22 mouse cellular contexts compared by ENCODE assay signal in the genomic region with DNA sequence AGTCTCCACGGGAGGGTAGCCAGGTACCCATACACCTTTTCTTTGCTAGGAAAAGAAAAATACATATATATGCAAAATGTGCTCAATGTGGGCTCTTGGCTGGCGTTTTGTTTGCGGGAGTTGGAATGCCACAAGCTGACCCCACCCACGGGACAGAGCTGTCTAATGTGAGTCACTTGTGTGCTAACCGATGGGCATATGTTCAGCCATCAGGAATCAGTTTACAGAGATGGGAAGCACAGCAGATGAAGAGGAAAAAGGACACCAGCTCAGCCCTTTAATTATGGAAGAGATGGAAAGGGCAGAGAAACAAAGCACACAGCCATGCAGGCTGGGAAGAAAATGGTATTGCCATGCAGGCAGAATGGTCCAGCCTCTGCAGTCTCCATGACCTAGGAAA. TPM values are rescaled to one million over a fixed set of nuclear protein-coding genes. Genes with fewer than 3 reads are reported as not detected.
DNase-seq lines count a peak whose midpoint lies in the region; ATAC-seq lines count a peak whose summit lies in the region.
"Had no signal": no experiment of that assay in that cellular context is flagged by ENCODE, and none has a peak within 500 bp of the region (broad histone marks: within the 10 kb centered on the region; RNA-seq: fewer than 3 reads in every experiment).

No protein-coding gene starts in this region.

- H3K4me1 ChIP-seq in midbrain, embryonic 11.5 days (ENCODE audit: control insufficient read depth, insufficient read depth, low read length): peaks cover 2% of the 10 kb centered on the region; the same call in 1 of the 2 replicates
- 0 out of 2 replicates have a peak, but pooled peaks cover 3% of the 10 kb centered on the region for H3K4me1 ChIP-seq in midbrain, embryonic 15.5 days
- H3K4me1 ChIP-seq: heart, embryonic 10.5 days; hindbrain, embryonic 15.5 days had no signal

- no peak overlapping the region for H3K9ac ChIP-seq in midbrain, embryonic 11.5 days (ENCODE audit: low read length)
- H3K9ac ChIP-seq in midbrain, embryonic 15.5 days: no peak overlapping the region
- H3K9ac ChIP-seq: embryonic facial prominence, embryonic 13.5 days; hindbrain, embryonic 15.5 days had no signal

- WGBS in midbrain, embryonic 11.5 days: 71% methylated on average over 5 of the region's 5 CpGs
- 70% methylated on average over 5 of the region's 5 CpGs for WGBS in midbrain, embryonic 15.5 days

- ATAC-seq in frontal cortex, adult (ENCODE audit: low TSS enrichment): peak; percentile 25; the same call in 1 of the 2 replicates
- 0 out of 2 replicates have a peak, but pooled peaks have one; percentile 9 for ATAC-seq in midbrain, embryonic 11.5 days (ENCODE audit: low FRiP score)
- no peak for ATAC-seq in midbrain, embryonic 15.5 days (replicated peaks)
- ATAC-seq: intestine, postnatal 0 days had no signal

- no peak overlapping the region for H3K4me2 ChIP-seq in midbrain, embryonic 11.5 days
- no peak overlapping the region for H3K4me2 ChIP-seq in midbrain, embryonic 15.5 days
- H3K4me2 ChIP-seq: embryonic facial prominence, embryonic 13.5 days; hindbrain, embryonic 15.5 days; liver, embryonic 11.5 days had no signal

- no peaks in the 10 kb centered on the region for H3K27me3 ChIP-seq in midbrain, embryonic 11.5 days (ENCODE audit: control insufficient read depth, insufficient read depth, low read length)
- no peaks in the 10 kb centered on the region for H3K27me3 ChIP-seq in midbrain, embryonic 15.5 days (replicated peaks)
- H3K27me3 ChIP-seq: embryonic facial prominence, embryonic 13.5 days; hindbrain, embryonic 15.5 days had no signal

- H3K9me3 ChIP-seq in midbrain, embryonic 11.5 days (ENCODE audit: control insufficient read depth, low read length): peaks cover 5% of the 10 kb centered on the region; the same call in 1 of the 2 replicates
- no peaks in the 10 kb centered on the region for H3K9me3 ChIP-seq in midbrain, embryonic 15.5 days
- H3K9me3 ChIP-seq: hindbrain, embryonic 15.5 days had no signal

- no peaks in the 10 kb centered on the region for H3K36me3 ChIP-seq in midbrain, embryonic 11.5 days (ENCODE audit: control insufficient read depth, insufficient read depth, low read length)
- no peaks in the 10 kb centered on the region for H3K36me3 ChIP-seq in midbrain, embryonic 15.5 days (replicated peaks)
- H3K36me3 ChIP-seq: embryonic facial prominence, embryonic 13.5 days; heart, embryonic 10.5 days; hindbrain, embryonic 15.5 days had no signal

- DNase-seq in frontal cortex, postnatal 25 days (ENCODE audit: low spot score in 2 of 2): no peak
- DNase-seq in midbrain, embryonic 11.5 days (ENCODE audit: low spot score, missing footprints): no peak
- peak; percentile 74 for DNase-seq in brain, adult 2 months (ENCODE audit: low read depth, low spot score)
- DNase-seq in layer of hippocampus, adult 9-11 months: peak; percentile 87
- DNase-seq in thymus, postnatal 14 days: no peak
- DNase-seq in kidney, adult 18-20 months: no peak
- DNase-seq: cerebellum, adult 11-12 months; gastrocnemius, postnatal 14 days; heart, postnatal 14 days; kidney, postnatal 14 days; left cerebral cortex, postnatal 4 days; thymus, postnatal 36 days had no signal

- no peak overlapping the region for H3K27ac ChIP-seq in midbrain, embryonic 11.5 days (ENCODE audit: low read depth, low read length)
- no peak overlapping the region for H3K27ac ChIP-seq in midbrain, embryonic 15.5 days
- H3K27ac ChIP-seq: embryonic facial prominence, embryonic 13.5 days; heart, embryonic 10.5 days; hindbrain, embryonic 15.5 days had no signal

- H3K4me3 ChIP-seq in midbrain, embryonic 11.5 days (ENCODE audit: low read depth, low read length): no peak overlapping the region
- no peak overlapping the region for H3K4me3 ChIP-seq in midbrain, embryonic 15.5 days
- H3K4me3 ChIP-seq: embryonic facial prominence, embryonic 13.5 days; heart, embryonic 10.5 days; hindbrain, embryonic 15.5 days had no signal

RNA-seq across cellular contexts. Expression of a gene that starts 6.1 kb away (rescaled TPM):
- polyA plus RNA-seq in midbrain, embryonic 11.5 days (2014; fragmentation: Nextera tagmentation; extraction: Ambion mirVana): not detected in 2 replicates
- polyA plus RNA-seq in midbrain, embryonic 15.5 days (2015; fragmentation: Nextera tagmentation; extraction: Ambion mirVana): not detected in 2 replicates
- polyA plus RNA-seq: C2C12; embryonic facial prominence, embryonic 13.5 days; heart, embryonic 10.5 days; hindbrain, embryonic 15.5 days; intestine, postnatal 0 days; liver, embryonic 11.5 days; neural tube, embryonic 11.5 days; stomach, embryonic 16.5 days had no signal

RNA-seq across cellular contexts. Expression of a gene that starts 42.2 kb away (rescaled TPM):
- 12.4 and 13.5 TPM in 2 replicates for polyA plus RNA-seq in midbrain, embryonic 11.5 days (2014; fragmentation: Nextera tagmentation; extraction: Ambion mirVana)
- 4.4 and 4.6 TPM in 2 replicates for polyA plus RNA-seq in midbrain, embryonic 15.5 days (2015; fragmentation: Nextera tagmentation; extraction: Ambion mirVana)

Comparison
In these comparisons a context has a peak if more than half of its experiments do, and no peak if none do; other contexts are left out.
1. DNase-seq: peak in brain, adult 2 months (single experiment) and layer of hippocampus, adult 9-11 months (single experiment); none in frontal cortex, postnatal 25 days (0 of 2), midbrain, embryonic 11.5 days (single experiment), thymus, postnatal 14 days (single experiment) and kidney, adult 18-20 months (single experiment).